In the genomic region with DNA sequence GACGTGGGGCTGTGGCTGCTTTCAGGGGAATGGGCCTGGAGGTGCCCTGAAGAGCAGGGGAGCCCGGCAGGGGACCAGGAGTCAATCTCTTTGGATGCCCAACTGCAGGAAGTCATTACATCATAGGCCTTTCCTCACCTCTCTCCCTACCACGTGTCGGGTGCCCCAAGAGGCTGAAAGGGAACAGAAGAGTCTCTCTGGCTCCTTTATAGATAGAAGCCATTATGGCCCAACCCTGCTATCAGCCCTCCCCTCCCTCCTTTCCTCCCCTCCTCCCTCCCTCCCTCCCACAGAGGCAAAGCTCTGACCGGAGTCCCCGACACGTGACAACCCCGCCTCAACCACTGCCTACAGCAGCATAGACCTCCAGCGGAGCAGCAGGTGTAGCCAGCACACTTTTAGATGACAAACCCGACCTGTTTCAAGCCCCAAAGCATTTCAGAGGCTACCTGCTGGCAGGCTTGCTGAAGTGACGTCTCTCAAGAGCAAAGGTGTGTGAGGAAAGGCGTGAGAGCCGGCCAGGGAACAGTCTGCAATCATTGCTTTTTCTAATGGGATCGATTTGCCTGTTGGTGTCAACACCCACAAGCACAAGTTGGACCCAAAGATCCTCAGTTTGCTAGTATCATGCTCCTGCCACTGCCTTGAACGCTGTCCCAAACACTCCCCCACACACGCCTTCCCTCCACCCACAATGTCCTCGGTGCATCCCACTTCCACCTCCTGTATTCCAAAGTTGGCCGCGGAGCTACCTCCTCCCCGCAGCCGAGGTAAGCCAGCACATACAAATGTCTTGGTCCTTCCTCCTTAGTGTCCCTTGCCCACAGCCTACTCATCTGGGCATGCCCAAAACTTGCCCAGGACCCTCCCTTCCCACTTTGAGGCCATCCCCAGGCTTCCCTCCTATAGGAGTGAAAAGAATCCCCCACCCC, we compare ENCODE assay signal across 8 mouse cellular contexts. TPM values are rescaled to one million over a fixed set of nuclear protein-coding genes. Genes with fewer than 3 reads are reported as not detected.
DNase-seq lines count a peak whose midpoint lies in the region; ATAC-seq lines count a peak whose summit lies in the region.

No protein-coding gene starts in this region.

- H3K27me3 ChIP-seq in embryonic facial prominence, embryonic 10.5 days (replicated peaks; ENCODE audit: low read depth, poor library complexity, severe bottlenecking) = peaks cover 26% of the 10 kb centered on the region
- H3K27me3 ChIP-seq in midbrain, embryonic 11.5 days (ENCODE audit: control insufficient read depth, insufficient read depth, low read length) = peaks cover 18% of the 10 kb centered on the region
- H3K27me3 ChIP-seq in stomach, embryonic 16.5 days (ENCODE audit: control insufficient read depth, insufficient read depth, low read length) = no peaks in the 10 kb centered on the region

- H3K9me3 ChIP-seq in embryonic facial prominence, embryonic 10.5 days = no peaks in the 10 kb centered on the region
- no peaks in the 10 kb centered on the region for H3K9me3 ChIP-seq in midbrain, embryonic 11.5 days (ENCODE audit: control insufficient read depth, low read length)
- no peaks in the 10 kb centered on the region for H3K9me3 ChIP-seq in stomach, embryonic 16.5 days (replicated peaks; ENCODE audit: control insufficient read depth, low read length)

- H3K4me1 ChIP-seq in embryonic facial prominence, embryonic 10.5 days = peaks cover 66% of the 10 kb centered on the region
- peaks cover 17% of the 10 kb centered on the region for H3K4me1 ChIP-seq in midbrain, embryonic 11.5 days (ENCODE audit: control insufficient read depth, insufficient read depth, low read length)
- H3K4me1 ChIP-seq in stomach, embryonic 16.5 days (ENCODE audit: control insufficient read depth, insufficient read depth, low read length) = peaks cover 48% of the 10 kb centered on the region

- peak overlapping the region; percentile 80 for H3K9ac ChIP-seq in midbrain, embryonic 11.5 days (ENCODE audit: low read length)
- H3K9ac ChIP-seq in stomach, embryonic 16.5 days (ENCODE audit: low read length) = peak overlapping the region; percentile 92

- H3K4me2 ChIP-seq in midbrain, embryonic 11.5 days = peak overlapping the region; percentile 98
- H3K4me2 ChIP-seq in stomach, embryonic 16.5 days (ENCODE audit: low read depth, low read length) = peak overlapping the region; percentile 89

- intact Hi-C loops in heart, postnatal 14 days (cut with DNase I) = loop anchor here (2.0 kb wide), 3 partner anchors 23 to 203 kb away; no protein-coding TSS in a partner anchor
- intact Hi-C loops in left cerebral cortex, postnatal 36 days (cut with DNase I) = loop anchor here (10.0 kb wide), 1 partner anchor 759 kb away; a partner anchor contains a TSS

- WGBS in embryonic facial prominence, embryonic 10.5 days = 3% methylated on average over 21 of the region's 21 CpGs
- 5% methylated on average over 20 of the region's 21 CpGs for WGBS in midbrain, embryonic 11.5 days
- 24% methylated on average over 21 of the region's 21 CpGs for WGBS in stomach, embryonic 16.5 days

- H3K4me3 ChIP-seq in embryonic facial prominence, embryonic 10.5 days = peak overlapping the region; percentile 89
- peak overlapping the region; percentile 72 for H3K4me3 ChIP-seq in midbrain, embryonic 11.5 days (ENCODE audit: low read depth, low read length)
- H3K4me3 ChIP-seq in stomach, embryonic 16.5 days (replicated peaks; ENCODE audit: low read length) = peak overlapping the region; percentile 91

- no peak for ATAC-seq in CD4-positive, CD25-positive, alpha-beta regulatory T cell, adult 4 months
- ATAC-seq in midbrain, embryonic 11.5 days (ENCODE audit: low FRiP score) = no peak
- no peak for ATAC-seq in stomach, embryonic 16.5 days (ENCODE audit: insufficient read depth, low FRiP score)

- no peaks in the 10 kb centered on the region; the same call in 1 of the 2 replicates for H3K36me3 ChIP-seq in embryonic facial prominence, embryonic 10.5 days (replicated peaks)
- no peaks in the 10 kb centered on the region for H3K36me3 ChIP-seq in midbrain, embryonic 11.5 days (ENCODE audit: control insufficient read depth, insufficient read depth, low read length)
- peaks cover 3% of the 10 kb centered on the region; the same call in 1 of the 2 replicates for H3K36me3 ChIP-seq in stomach, embryonic 16.5 days (ENCODE audit: control insufficient read depth, insufficient read depth, low read length)

- peak overlapping the region; percentile 95 for H3K27ac ChIP-seq in embryonic facial prominence, embryonic 10.5 days (replicated peaks)
- H3K27ac ChIP-seq in midbrain, embryonic 11.5 days (ENCODE audit: low read depth, low read length) = no peak overlapping the region
- H3K27ac ChIP-seq in stomach, embryonic 16.5 days (ENCODE audit: low read length) = peak overlapping the region; percentile 25; the same call in 1 of the 2 replicates

- DNase-seq in CD4-positive, CD25-positive, alpha-beta regulatory T cell, adult 2 months (ENCODE audit: low read depth, low spot score) = peak; percentile 78
- peak; percentile 82 for DNase-seq in R1 (ENCODE audit: low read depth, low spot score)
- DNase-seq in embryonic facial prominence, embryonic 10.5 days (ENCODE audit: low spot score) = peak; percentile 50
- peak; percentile 33 to 44 for DNase-seq in heart, postnatal 14 days
- peak; percentile 42 to 43 for DNase-seq in left cerebral cortex, postnatal 36 days (ENCODE audit: low spot score in 2 of 2)
- peak; percentile 94 for DNase-seq in midbrain, embryonic 11.5 days (ENCODE audit: low spot score, missing footprints)

RNA-seq across cellular contexts. Expression of a gene that starts 2.5 kb away (rescaled TPM):
- 10 to 100 TPM in 1 of 2 experiments, 1 to 10 TPM in 1; 8.6 to 12.8 TPM for polyA plus RNA-seq in CD4-positive, CD25-positive, alpha-beta regulatory T cell, adult 4 months (2017; shearing (Covaris generic))
- polyA plus RNA-seq in embryonic facial prominence, embryonic 10.5 days (2016; fragmentation: Nextera tagmentation; extraction: Ambion mirVana) = 2.8 and 3.3 TPM in 2 replicates
- total RNA-seq in heart, postnatal 14 days (2021) = 10 to 100 TPM; 78.4 to 83.4 TPM
- 10 to 100 TPM; 73.1 to 78.6 TPM for total RNA-seq in left cerebral cortex, postnatal 36 days (2021)
- polyA plus RNA-seq in midbrain, embryonic 11.5 days (2014; fragmentation: Nextera tagmentation; extraction: Ambion mirVana) = 4.0 and 4.6 TPM in 2 replicates
- 7.2 and 7.6 TPM in 2 replicates for polyA plus RNA-seq in stomach, embryonic 16.5 days (2015; fragmentation: Nextera tagmentation; extraction: Ambion mirVana)

Comparison
In these comparisons a context has a peak if more than half of its experiments do, and no peak if none do; other contexts are left out.
1. DNase-seq: peak in every context shown above with its lines; median percentile 94 in midbrain, embryonic 11.5 days; 82 in R1; 78 in CD4-positive, CD25-positive, alpha-beta regulatory T cell, adult 2 months; 50 in embryonic facial prominence, embryonic 10.5 days; 42 in left cerebral cortex, postnatal 36 days; 38 in heart, postnatal 14 days.